Mouse (Mus musculus): ENCODE results near the gene Espn.

- TF ChIP-seq CTCF (IDR thresholded peaks at IDR 0.05) (no peak), POLR2A (IDR thresholded peaks at IDR 0.05; ENCODE audit: insufficient read depth, low read depth, low read length) (no peak), EP300 (IDR thresholded peaks at IDR 0.05; ENCODE audit: insufficient read depth, low read depth, low read length) (no peak)
Measured at GRCm38 (mm10) chr4:152187142-152187541, 35.0 kb upstream of the Espn start.

Measured in heart, adult 2 months (tissue).